Mouse (Mus musculus): ENCODE measurements around the gene Dab2ip. TPM values are rescaled to one million over a fixed set of nuclear protein-coding genes. Genes with fewer than 3 reads are reported as not detected.

Gene Dab2ip
- polyA plus RNA-seq, 1 experiment from 2014 or later = 48.1 TPM

DNA sequence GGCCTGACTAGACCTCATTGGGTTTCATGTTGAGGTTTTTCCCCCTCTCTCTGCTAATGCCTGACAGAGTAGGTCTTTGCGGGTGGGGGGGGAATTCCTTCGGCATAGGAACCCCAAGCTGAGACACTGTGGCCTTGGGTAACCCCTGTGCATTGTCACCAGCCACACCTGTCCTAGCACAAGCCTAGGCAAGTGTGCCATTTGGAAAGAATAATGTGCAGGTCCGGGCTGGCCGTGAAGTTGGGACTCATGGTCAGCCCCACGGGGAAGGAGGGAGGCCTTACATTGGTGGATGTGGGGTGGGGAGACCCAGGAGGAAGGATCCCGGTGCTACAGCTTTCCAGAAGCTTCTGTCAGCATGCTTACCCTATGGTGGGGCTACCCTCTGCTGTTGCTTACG lies 50.8 kb downstream of the Dab2ip start:
- no peak for TF ChIP-seq CTCF (IDR thresholded peaks at IDR 0.05; ENCODE audit: low read depth)
- TF ChIP-seq EP300 (optimal IDR thresholded peaks at IDR 0.05) = no peak
- Histone ChIP-seq H3K9ac (ENCODE audit: low read length) (no peak overlapping the region), H3K27ac (replicated peaks) (no peak overlapping the region), H3K9me3 (ENCODE audit: control insufficient read depth, low read length) (no peaks in the 10 kb centered on the region), H3K4me2 (replicated peaks; ENCODE audit: low read depth) (no peak overlapping the region), H3K4me3 (ENCODE audit: low read depth, low read length) (no peak overlapping the region), H3K4me1 (replicated peaks; ENCODE audit: control insufficient read depth, insufficient read depth) (peaks cover 13% of the 10 kb centered on the region), H3K27me3 (ENCODE audit: control insufficient read depth, insufficient read depth, low read length) (no peaks in the 10 kb centered on the region), H3K36me3 (ENCODE audit: control insufficient read depth, insufficient read depth, low read length) (0 out of 2 replicates have a peak, but pooled peaks cover 2% of the 10 kb centered on the region)
- DNase-seq (ENCODE audit: low spot score) (no peak), ATAC-seq (ENCODE audit: low FRiP score, low TSS enrichment) (no peak; the same call in 1 of the 2 replicates)
- WGBS = 64% methylated on average over 7 of the region's 7 CpGs

DNA sequence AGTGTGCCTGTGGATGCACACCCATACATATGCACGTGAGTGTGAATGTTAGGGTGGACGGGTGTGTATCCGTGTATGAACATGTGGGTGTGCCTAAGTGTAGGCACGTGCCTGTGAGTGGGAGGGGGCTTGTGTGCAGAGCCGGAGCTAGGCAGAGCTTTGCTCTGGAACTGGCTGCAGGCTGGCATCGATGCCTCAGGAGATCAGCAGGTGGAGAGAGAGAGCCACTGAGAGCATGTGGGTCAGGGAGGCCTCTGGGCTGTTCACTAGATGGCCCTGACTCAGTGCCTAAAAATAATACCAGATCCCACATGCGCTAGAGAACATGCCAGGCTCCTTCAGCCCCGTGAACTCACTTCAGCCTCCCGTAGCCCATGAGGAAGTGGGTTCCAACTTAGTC lies 51.3 kb downstream of the Dab2ip start:
- 40% methylated on average over 9 of the region's 9 CpGs for WGBS
- DNase-seq (ENCODE audit: low spot score) = peak; percentile 69
- TF ChIP-seq CTCF (IDR thresholded peaks at IDR 0.05; ENCODE audit: low read depth) = peak; percentile 79
- no peak for TF ChIP-seq EP300 (optimal IDR thresholded peaks at IDR 0.05)
- Histone ChIP-seq H3K4me1 (replicated peaks; ENCODE audit: control insufficient read depth, insufficient read depth) (peaks cover 15% of the 10 kb centered on the region), H3K4me2 (replicated peaks; ENCODE audit: low read depth) (no peak overlapping the region), H3K9ac (ENCODE audit: low read length) (no peak overlapping the region), H3K4me3 (ENCODE audit: low read depth, low read length) (no peak overlapping the region), H3K9me3 (ENCODE audit: control insufficient read depth, low read length) (no peaks in the 10 kb centered on the region), H3K27ac (replicated peaks) (0 out of 2 replicates have a peak overlapping the region, but pooled peaks have one; percentile 9), H3K27me3 (ENCODE audit: control insufficient read depth, insufficient read depth, low read length) (no peaks in the 10 kb centered on the region), H3K36me3 (ENCODE audit: control insufficient read depth, insufficient read depth, low read length) (0 out of 2 replicates have a peak, but pooled peaks cover 2% of the 10 kb centered on the region)
- ATAC-seq (ENCODE audit: low FRiP score, low TSS enrichment) = peak; percentile 66

DNA sequence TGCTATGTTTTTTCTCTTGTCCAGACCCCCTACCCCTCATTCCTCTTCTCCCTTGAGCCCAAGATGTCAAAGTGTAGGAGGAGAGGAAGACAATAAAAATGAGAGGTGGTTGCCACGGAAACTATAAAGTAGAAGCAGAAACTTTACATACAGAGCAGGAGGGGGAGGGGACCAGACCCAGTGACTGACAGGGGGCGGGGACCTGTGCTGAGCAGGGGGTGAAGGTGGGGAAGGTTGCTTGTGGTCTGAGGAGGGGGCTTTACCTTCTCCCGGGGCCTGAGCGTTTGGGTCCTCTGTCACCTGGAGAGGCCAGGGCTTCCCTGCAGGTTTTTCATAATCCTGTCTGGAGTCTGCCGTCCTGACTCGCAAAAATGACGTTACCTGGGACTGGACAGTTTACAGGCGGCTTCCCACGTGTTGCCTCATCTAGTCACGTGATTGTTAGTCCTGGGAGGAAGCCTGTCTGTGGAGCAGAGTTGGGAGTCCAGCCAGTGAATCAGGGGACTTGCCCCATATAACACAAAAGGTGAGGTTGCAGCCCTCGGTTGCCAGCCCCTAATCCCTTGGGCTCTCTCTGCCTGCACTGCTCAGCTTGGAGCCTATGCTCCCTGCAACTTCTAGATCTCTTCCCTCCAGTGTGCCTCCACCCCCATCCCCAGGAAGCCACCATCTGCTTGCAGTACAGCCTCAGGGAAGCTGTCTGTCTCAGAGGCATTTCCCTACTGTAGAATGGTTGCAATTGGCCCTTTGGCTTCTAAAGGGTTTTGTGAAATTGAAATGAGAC lies 52.3 kb downstream of the Dab2ip start:
- TF ChIP-seq EP300 (optimal IDR thresholded peaks at IDR 0.05) (no peak), CTCF (IDR thresholded peaks at IDR 0.05; ENCODE audit: low read depth) (no peak)
- ATAC-seq (ENCODE audit: low FRiP score, low TSS enrichment) (peak; percentile 30), DNase-seq (ENCODE audit: low spot score) (peak; percentile 59)
- no peaks in the 10 kb centered on the region for H3K27me3 ChIP-seq (ENCODE audit: control insufficient read depth, insufficient read depth, low read length)
- no peak overlapping the region for H3K9ac ChIP-seq (ENCODE audit: low read length)
- H3K36me3 ChIP-seq (ENCODE audit: control insufficient read depth, insufficient read depth, low read length) = 0 out of 2 replicates have a peak, but pooled peaks cover 2% of the 10 kb centered on the region
- no peak overlapping the region; the same call in 1 of the 2 replicates for H3K27ac ChIP-seq (replicated peaks)
- no peaks in the 10 kb centered on the region for H3K9me3 ChIP-seq (ENCODE audit: control insufficient read depth, low read length)
- peaks cover 15% of the 10 kb centered on the region for H3K4me1 ChIP-seq (replicated peaks; ENCODE audit: control insufficient read depth, insufficient read depth)
- peak overlapping the region; percentile 35 for H3K4me2 ChIP-seq (replicated peaks; ENCODE audit: low read depth)
- H3K4me3 ChIP-seq (ENCODE audit: low read depth, low read length) = no peak overlapping the region
- WGBS = 11% methylated on average over 11 of the region's 11 CpGs

- Histone ChIP-seq H3K9me3 (ENCODE audit: control insufficient read depth, low read length) (no peaks in the 10 kb centered on the region), H3K9ac (ENCODE audit: low read length) (no peak overlapping the region), H3K4me2 (replicated peaks; ENCODE audit: low read depth) (no peak overlapping the region), H3K36me3 (ENCODE audit: control insufficient read depth, insufficient read depth, low read length) (0 out of 2 replicates have a peak, but pooled peaks cover 2% of the 10 kb centered on the region), H3K27ac (replicated peaks) (no peak overlapping the region; the same call in 1 of the 2 replicates), H3K27me3 (ENCODE audit: control insufficient read depth, insufficient read depth, low read length) (no peaks in the 10 kb centered on the region), H3K4me1 (replicated peaks; ENCODE audit: control insufficient read depth, insufficient read depth) (peaks cover 18% of the 10 kb centered on the region), H3K4me3 (ENCODE audit: low read depth, low read length) (no peak overlapping the region)
- DNase-seq (ENCODE audit: low spot score) = no peak
- 79% methylated on average over 7 of the region's 7 CpGs for WGBS
- TF ChIP-seq EP300 (optimal IDR thresholded peaks at IDR 0.05) (no peak), CTCF (IDR thresholded peaks at IDR 0.05; ENCODE audit: low read depth) (no peak)
- ATAC-seq (ENCODE audit: low FRiP score, low TSS enrichment) = no peak
These were observed 52.9 kb downstream of the Dab2ip start for GRCm38 (mm10) chr2:35610976-35611375.

GRCm38 (mm10) chr2:35611645-35612044 lies 53.6 kb downstream of the Dab2ip start:
- DNase-seq (ENCODE audit: low spot score) (no peak), ATAC-seq (ENCODE audit: low FRiP score, low TSS enrichment) (no peak)
- no peak for TF ChIP-seq EP300 (optimal IDR thresholded peaks at IDR 0.05)
- TF ChIP-seq CTCF (IDR thresholded peaks at IDR 0.05; ENCODE audit: low read depth) = no peak
- 78% methylated on average over 4 of the region's 4 CpGs for WGBS
- no peaks in the 10 kb centered on the region for H3K9me3 ChIP-seq (ENCODE audit: control insufficient read depth, low read length)
- no peak overlapping the region for H3K4me3 ChIP-seq (ENCODE audit: low read depth, low read length)
- H3K4me1 ChIP-seq (replicated peaks; ENCODE audit: control insufficient read depth, insufficient read depth) = peaks cover 18% of the 10 kb centered on the region
- H3K4me2 ChIP-seq (replicated peaks; ENCODE audit: low read depth) = no peak overlapping the region
- no peaks in the 10 kb centered on the region for H3K27me3 ChIP-seq (ENCODE audit: control insufficient read depth, insufficient read depth, low read length)
- H3K27ac ChIP-seq (replicated peaks) = peak overlapping the region; percentile 49
- 0 out of 2 replicates have a peak, but pooled peaks cover 2% of the 10 kb centered on the region for H3K36me3 ChIP-seq (ENCODE audit: control insufficient read depth, insufficient read depth, low read length)
- H3K9ac ChIP-seq (ENCODE audit: low read length) = no peak overlapping the region

DNA sequence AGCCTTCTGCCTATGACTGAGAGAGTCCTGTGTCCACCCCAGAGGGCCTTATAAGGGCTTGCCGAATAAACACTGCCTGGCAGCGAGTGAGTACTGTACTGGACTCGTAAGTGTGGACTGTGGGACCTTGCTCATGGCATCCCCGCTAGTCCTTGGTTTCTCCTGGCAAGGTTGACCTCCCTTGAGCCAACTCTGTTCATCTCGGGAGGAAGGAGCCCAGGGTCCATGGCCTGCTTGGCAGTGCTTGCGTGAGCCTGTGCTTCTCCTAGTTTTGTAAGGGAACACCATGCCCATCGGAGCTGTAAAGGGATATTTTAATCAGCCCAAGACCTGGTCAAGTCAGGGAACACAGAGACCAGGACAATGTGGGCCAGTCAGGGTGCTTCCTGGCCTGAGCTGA lies 54.2 kb downstream of the Dab2ip start:
- no peak overlapping the region for H3K4me2 ChIP-seq (replicated peaks; ENCODE audit: low read depth)
- H3K9ac ChIP-seq (ENCODE audit: low read length) = no peak overlapping the region
- H3K36me3 ChIP-seq (ENCODE audit: control insufficient read depth, insufficient read depth, low read length) = 0 out of 2 replicates have a peak, but pooled peaks cover 2% of the 10 kb centered on the region
- no peaks in the 10 kb centered on the region for H3K9me3 ChIP-seq (ENCODE audit: control insufficient read depth, low read length)
- DNase-seq (ENCODE audit: low spot score) (no peak), ATAC-seq (ENCODE audit: low FRiP score, low TSS enrichment) (no peak)
- peaks cover 18% of the 10 kb centered on the region for H3K4me1 ChIP-seq (replicated peaks; ENCODE audit: control insufficient read depth, insufficient read depth)
- WGBS = 75% methylated on average over 7 of the region's 7 CpGs
- H3K27me3 ChIP-seq (ENCODE audit: control insufficient read depth, insufficient read depth, low read length) = no peaks in the 10 kb centered on the region
- H3K27ac ChIP-seq (replicated peaks) = peak overlapping the region; percentile 49
- TF ChIP-seq EP300 (optimal IDR thresholded peaks at IDR 0.05) (no peak), CTCF (IDR thresholded peaks at IDR 0.05; ENCODE audit: low read depth) (no peak)
- no peak overlapping the region for H3K4me3 ChIP-seq (ENCODE audit: low read depth, low read length)
